Mouse (Mus musculus): ENCODE data around the gene Dclk2.

Gene Dclk2

GRCm38 (mm10) chr3:86761095-86762035, 159.3 kb downstream of the Dclk2 start:
- intact Hi-C loops (cut with DNase I): loop anchor here (5.0 to 10.0 kb wide), 2 partner anchors 437 to 489 kb away; no protein-coding TSS in a partner anchor

GRCm38 (mm10) chr3:86760474-86760873, 160.2 kb downstream of the Dclk2 start:
- intact Hi-C loops (cut with DNase I): loop anchor here (5.0 to 10.0 kb wide), 2 partner anchors 436 to 488 kb away; no protein-coding TSS in a partner anchor

- intact Hi-C loops (cut with DNase I): loop anchor here (5.0 to 10.0 kb wide), 2 partner anchors 435 to 488 kb away; no protein-coding TSS in a partner anchor
Observed at GRCm38 (mm10) chr3:86759834-86760233, 160.8 kb downstream of the Dclk2 start.

- intact Hi-C loops (cut with DNase I): no loop called here
Observed at GRCm38 (mm10) chr3:86759383-86759782, 161.3 kb downstream of the Dclk2 start.

- intact Hi-C loops (cut with DNase I): no loop called here
Observed at GRCm38 (mm10) chr3:86758727-86759126, 161.9 kb downstream of the Dclk2 start.

- intact Hi-C loops (cut with DNase I): no loop called here
Observed at GRCm38 (mm10) chr3:86756548-86756947, 164.1 kb downstream of the Dclk2 start.

GRCm38 (mm10) chr3:86754595-86755557, 165.8 kb downstream of the Dclk2 start:
- intact Hi-C loops (cut with DNase I): no loop called here

GRCm38 (mm10) chr3:86754178-86754577, 166.5 kb downstream of the Dclk2 start:
- intact Hi-C loops (cut with DNase I): no loop called here

- intact Hi-C loops (cut with DNase I): no loop called here
Observed at GRCm38 (mm10) chr3:86750652-86751051, 170.0 kb downstream of the Dclk2 start.

GRCm38 (mm10) chr3:86745769-86746512, 174.7 kb downstream of the Dclk2 start:
- intact Hi-C loops (cut with DNase I): no loop called here

GRCm38 (mm10) chr3:86745348-86745747, 175.3 kb downstream of the Dclk2 start:
- intact Hi-C loops (cut with DNase I): no loop called here

GRCm38 (mm10) chr3:86739745-86740144, 180.9 kb downstream of the Dclk2 start:
- intact Hi-C loops (cut with DNase I): no loop called here

- intact Hi-C loops (cut with DNase I): no loop called here
Observed at GRCm38 (mm10) chr3:86738831-86739230, 181.8 kb downstream of the Dclk2 start.

All from adrenal gland (tissue).